Mouse (Mus musculus): ENCODE measurements at regions not wholly inside any gene's neighbourhood (a gene's known extent, or its start where the extent isn't known, plus 50 kb on each side); places are given as distances from the start of the nearest gene placed in this dataset.

DNA sequence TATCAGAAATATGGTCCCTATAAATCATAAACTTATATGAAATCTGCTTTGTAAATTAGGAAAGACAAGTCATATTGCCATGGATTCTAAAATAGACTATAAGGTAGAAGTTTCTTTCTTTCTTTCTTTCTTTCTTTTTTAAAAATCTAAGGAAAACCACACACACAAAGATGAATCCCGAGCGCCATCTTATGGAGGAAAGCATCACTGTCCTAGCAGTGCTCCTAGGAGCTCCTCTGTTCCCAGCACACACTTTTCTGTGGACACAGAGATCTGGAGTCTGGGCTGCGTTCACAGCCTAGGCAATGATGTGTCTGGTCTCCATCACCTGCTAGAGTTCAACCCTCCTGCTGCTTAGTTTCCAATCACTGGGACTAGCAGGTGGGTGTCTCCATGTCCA is 65.2 kb upstream of the Slc22a22 start:
- no peak for DNase-seq

DNA sequence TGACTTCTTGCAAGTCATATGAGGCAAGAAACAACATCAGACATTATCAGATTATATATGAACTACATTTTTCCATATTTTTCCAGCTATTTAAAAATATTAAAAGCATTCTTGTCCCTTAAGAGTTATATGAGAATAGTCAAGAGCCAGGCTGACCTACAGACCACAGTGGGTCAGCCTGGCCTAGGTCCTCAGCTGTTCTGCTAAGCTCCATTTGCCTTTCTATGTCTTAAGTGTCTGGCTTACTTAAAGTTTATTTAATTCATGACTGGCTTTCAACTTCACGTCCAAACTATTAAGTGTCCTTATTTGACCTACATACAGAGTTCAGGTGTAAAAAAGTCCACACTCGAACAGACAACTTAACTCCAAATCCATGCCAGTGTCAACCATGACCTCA is 58.1 kb upstream of the Slc22a22 start:
- no peak for DNase-seq
